Mouse (Mus musculus) lung, adult 10 weeks (tissue): ENCODE measurements around the gene Abhd15. TPM values are rescaled to one million over a fixed set of nuclear protein-coding genes. Genes with fewer than 3 reads are reported as not detected.

Experiments
- polyA plus RNA-seq: library from polyadenylated mRNA; stranded (reverse); fragments of 350-450 nt; fragmentation: Illumina TruSeq; extraction: RNeasy Lipid Tissue Mini Kit (QIAGEN cat#74804); gene quantifications from one replicate; pipeline ENCODE4 v1.2.3, GENCODE M21; 2014; ENCODE audit warnings: low read depth, low replicate concordance; ENCODE audit not compliant: insufficient read depth

Abhd15 gene
- 1.4 TPM for polyA plus RNA-seq

GRCm38 (mm10) chr11:77514832-77515636, at the start of gene Abhd15:
Gene Abhd15 (plus strand): TSS chr11:77515121.

GRCm38 (mm10) chr11:77489591-77490235, 25.2 kb upstream of the Abhd15 start, which contains the start of gene Ankrd13b:
Gene Ankrd13b (minus strand): TSS chr11:77489678.

GRCm38 (mm10) chr11:77493512-77494343, 21.2 kb upstream of the Abhd15 start, which contains the start of gene Git1:
Gene Git1 (plus strand): TSS chr11:77493562.

GRCm38 (mm10) chr11:77515637-77516552, 974 bp downstream of the Abhd15 start, which contains the start of gene Trp53i13:
Gene Trp53i13 (minus strand): TSS chr11:77515980.

GRCm38 (mm10) chr11:77519043-77519442, 4.1 kb downstream of the Abhd15 start, which contains the start of gene Gm10392:
Gene Gm10392 (minus strand): TSS chr11:77519198.

Other genes starting within 250 kb of the Abhd15 start
- 2.5 TPM for gene Coro6, start 52.7 kb upstream of the Abhd15 start, polyA plus RNA-seq
- 3.6 TPM for gene Ankrd13b, start 25.4 kb upstream of the Abhd15 start, polyA plus RNA-seq
- gene Git1, start 21.6 kb upstream of the Abhd15 start, polyA plus RNA-seq = 29.5 TPM
- gene Trp53i13, start 859 bp downstream of the Abhd15 start, polyA plus RNA-seq = 20.2 TPM
- gene Gm10392, start 4.1 kb downstream of the Abhd15 start, polyA plus RNA-seq = not detected
- gene Taok1, start 92.7 kb downstream of the Abhd15 start, polyA plus RNA-seq = 8.6 TPM
- gene Nufip2, start 171.0 kb downstream of the Abhd15 start, polyA plus RNA-seq = 9.2 TPM
- gene Cryba1, start 210.2 kb downstream of the Abhd15 start, polyA plus RNA-seq = not detected
- gene Myo18a, start 248.1 kb downstream of the Abhd15 start, polyA plus RNA-seq = 24.3 TPM